ENCODE assay signal across 7 mouse cellular contexts in genomic region chrX:47892431-47893024, GRCm38 (mm10). TPM values are rescaled to one million over a fixed set of nuclear protein-coding genes. Genes with fewer than 3 reads are reported as not detected.
DNase-seq lines count a peak whose midpoint lies in the region; ATAC-seq lines count a peak whose summit lies in the region.

Gene Smarca1, minus strand, starts transcription at chrX:47892974.

- DNase-seq in lung, adult 18-20 months: no peak
- DNase-seq in spleen, postnatal 14 days (ENCODE audit: low spot score in 2 of 2): no peak

- H3K9ac ChIP-seq in lung, embryonic 16.5 days (ENCODE audit: low read length): peak within 1 kb of the TSS; percentile 75
- H3K9ac ChIP-seq in heart, embryonic 16.5 days (ENCODE audit: low read length): peak within 1 kb of the TSS; percentile 74
- H3K9ac ChIP-seq in limb, embryonic 15.5 days: peak within 1 kb of the TSS; percentile 45
- peak within 1 kb of the TSS; percentile 22; the same call in 1 of the 2 replicates for H3K9ac ChIP-seq in stomach, embryonic 15.5 days

- peak; percentile 78 for ATAC-seq in lung, embryonic 16.5 days (ENCODE audit: low read depth)
- 0 out of 2 replicates have a peak, but pooled peaks have one; percentile 36 for ATAC-seq in common myeloid progenitor, adult 5-6 weeks (replicated peaks; ENCODE audit: low read depth, poor library complexity, severe bottlenecking)
- ATAC-seq in heart, embryonic 16.5 days (replicated peaks; ENCODE audit: extremely low read depth, insufficient read depth, low FRiP score): peak; percentile 73
- no peak for ATAC-seq in limb, embryonic 15.5 days (ENCODE audit: insufficient number of reproducible peaks, low FRiP score, low TSS enrichment, low read depth)
- peak; percentile 50; the same call in 1 of the 2 replicates for ATAC-seq in stomach, embryonic 15.5 days (ENCODE audit: insufficient read depth, low FRiP score, low read depth)

- no peaks in the 10 kb centered on the region for H3K4me1 ChIP-seq in lung, embryonic 16.5 days (replicated peaks; ENCODE audit: control insufficient read depth, insufficient read depth, low read length)
- H3K4me1 ChIP-seq in heart, embryonic 16.5 days (ENCODE audit: control insufficient read depth, insufficient read depth, low read length): no peaks in the 10 kb centered on the region
- no peaks in the 10 kb centered on the region for H3K4me1 ChIP-seq in limb, embryonic 15.5 days
- H3K4me1 ChIP-seq in stomach, embryonic 15.5 days: no peaks in the 10 kb centered on the region

- H3K27ac ChIP-seq in lung, embryonic 16.5 days (ENCODE audit: low read length): peak within 1 kb of the TSS; percentile 70
- peak within 1 kb of the TSS; percentile 73 for H3K27ac ChIP-seq in heart, embryonic 16.5 days (ENCODE audit: low read length)
- H3K27ac ChIP-seq in limb, embryonic 15.5 days: peak within 1 kb of the TSS; percentile 89
- H3K27ac ChIP-seq in stomach, embryonic 15.5 days: peak within 1 kb of the TSS; percentile 68; the same call in 1 of the 2 replicates

- H3K27me3 ChIP-seq in lung, embryonic 16.5 days (ENCODE audit: control insufficient read depth, insufficient read depth, low read depth, low read length): no peaks in the 10 kb centered on the region
- H3K27me3 ChIP-seq in heart, embryonic 16.5 days (ENCODE audit: control insufficient read depth, insufficient read depth, low read length): 0 out of 2 replicates have a peak, but pooled peaks cover 2% of the 10 kb centered on the region
- no peaks in the 10 kb centered on the region for H3K27me3 ChIP-seq in limb, embryonic 15.5 days
- no peaks in the 10 kb centered on the region for H3K27me3 ChIP-seq in stomach, embryonic 15.5 days (replicated peaks)

- H3K9me3 ChIP-seq in lung, embryonic 16.5 days (ENCODE audit: control insufficient read depth, low read length): no peaks in the 10 kb centered on the region
- H3K9me3 ChIP-seq in heart, embryonic 16.5 days (replicated peaks; ENCODE audit: control insufficient read depth, low read length): no peaks in the 10 kb centered on the region
- H3K9me3 ChIP-seq in limb, embryonic 15.5 days: no peaks in the 10 kb centered on the region
- H3K9me3 ChIP-seq in stomach, embryonic 15.5 days: no peaks in the 10 kb centered on the region

- H3K4me2 ChIP-seq in lung, embryonic 16.5 days (ENCODE audit: low read depth, low read length): peak within 1 kb of the TSS; percentile 60
- H3K4me2 ChIP-seq in heart, embryonic 16.5 days (ENCODE audit: low read depth, low read length): peak within 1 kb of the TSS; percentile 69
- peak within 1 kb of the TSS; percentile 53 for H3K4me2 ChIP-seq in limb, embryonic 15.5 days
- peak within 1 kb of the TSS; percentile 56 for H3K4me2 ChIP-seq in stomach, embryonic 15.5 days

- peak within 1 kb of the TSS; percentile 68 for H3K4me3 ChIP-seq in lung, embryonic 16.5 days (ENCODE audit: low read length)
- H3K4me3 ChIP-seq in heart, embryonic 16.5 days (ENCODE audit: low read length): peak within 1 kb of the TSS; percentile 72
- peak within 1 kb of the TSS; percentile 57 for H3K4me3 ChIP-seq in limb, embryonic 15.5 days
- peak within 1 kb of the TSS; percentile 57 for H3K4me3 ChIP-seq in stomach, embryonic 15.5 days (replicated peaks)

- no peaks in the 10 kb centered on the region for H3K36me3 ChIP-seq in lung, embryonic 16.5 days (ENCODE audit: control insufficient read depth, insufficient read depth, low read length)
- no peaks in the 10 kb centered on the region for H3K36me3 ChIP-seq in heart, embryonic 16.5 days (ENCODE audit: control insufficient read depth, insufficient read depth)
- no peaks in the 10 kb centered on the region for H3K36me3 ChIP-seq in limb, embryonic 15.5 days
- no peaks in the 10 kb centered on the region for H3K36me3 ChIP-seq in stomach, embryonic 15.5 days

- 19% methylated on average over 13 of the region's 17 CpGs for WGBS in lung, embryonic 16.5 days
- WGBS in heart, embryonic 16.5 days: 11% methylated on average over 11 of the region's 17 CpGs
- 15% methylated on average over 17 of the region's 17 CpGs for WGBS in limb, embryonic 15.5 days
- 12% methylated on average over 15 of the region's 17 CpGs for WGBS in stomach, embryonic 15.5 days

RNA-seq across cellular contexts. Expression of gene Smarca1, which starts in this region (rescaled TPM):
- polyA plus RNA-seq in lung, embryonic 16.5 days (2015; fragmentation: Nextera tagmentation; extraction: Ambion mirVana): 28.9 and 32.9 TPM in 2 replicates
- not detected in 2 replicates for total RNA-seq in common myeloid progenitor, adult 5-6 weeks (2017)
- 17.4 and 20.2 TPM in 2 replicates for polyA plus RNA-seq in heart, embryonic 16.5 days (2015; fragmentation: Nextera tagmentation; extraction: Ambion mirVana)
- polyA plus RNA-seq in limb, embryonic 15.5 days (2015; fragmentation: Nextera tagmentation; extraction: Ambion mirVana): 32.5 and 37.9 TPM in 2 replicates
- polyA plus RNA-seq in stomach, embryonic 15.5 days (2015; fragmentation: Nextera tagmentation; extraction: Ambion mirVana): 24.9 and 30.9 TPM in 2 replicates

Comparison
In these comparisons a context has a peak if more than half of its experiments do, and no peak if none do; other contexts are left out.
1. Peak in ATAC-seq in common myeloid progenitor, adult 5-6 weeks; RNA of the gene not detected or under 1 TPM.
2. H3K9ac ChIP-seq: peak in every context shown above with its lines; median percentile 75 in lung, embryonic 16.5 days; 74 in heart, embryonic 16.5 days; 45 in limb, embryonic 15.5 days; 22 in stomach, embryonic 15.5 days.